Mouse (Mus musculus) thymus, adult 2 months (tissue): ENCODE results near the gene Gm47996.

Source experiments
- CTCF ChIP-seq: fragments of 200-500 bp; IDR thresholded peaks from 2 replicates; pipeline ENCODE4 v1.5.1; 2012; ENCODE audit warnings: mild to moderate bottlenecking, control low read depth, low read length, moderate library complexity, borderline replicate concordance; ENCODE audit not compliant: control insufficient read depth, poor library complexity, insufficient read depth; ENCODE audit errors: extremely low read depth
- POLR2A ChIP-seq: fragments of 200-500 bp; IDR thresholded peaks from 2 replicates; pipeline ENCODE4 v1.6.1; 2012; ENCODE audit warnings: mild to moderate bottlenecking, low read length, control low read depth, moderate library complexity; ENCODE audit not compliant: control insufficient read depth, poor library complexity, insufficient read depth; ENCODE audit errors: extremely low read depth

DNA sequence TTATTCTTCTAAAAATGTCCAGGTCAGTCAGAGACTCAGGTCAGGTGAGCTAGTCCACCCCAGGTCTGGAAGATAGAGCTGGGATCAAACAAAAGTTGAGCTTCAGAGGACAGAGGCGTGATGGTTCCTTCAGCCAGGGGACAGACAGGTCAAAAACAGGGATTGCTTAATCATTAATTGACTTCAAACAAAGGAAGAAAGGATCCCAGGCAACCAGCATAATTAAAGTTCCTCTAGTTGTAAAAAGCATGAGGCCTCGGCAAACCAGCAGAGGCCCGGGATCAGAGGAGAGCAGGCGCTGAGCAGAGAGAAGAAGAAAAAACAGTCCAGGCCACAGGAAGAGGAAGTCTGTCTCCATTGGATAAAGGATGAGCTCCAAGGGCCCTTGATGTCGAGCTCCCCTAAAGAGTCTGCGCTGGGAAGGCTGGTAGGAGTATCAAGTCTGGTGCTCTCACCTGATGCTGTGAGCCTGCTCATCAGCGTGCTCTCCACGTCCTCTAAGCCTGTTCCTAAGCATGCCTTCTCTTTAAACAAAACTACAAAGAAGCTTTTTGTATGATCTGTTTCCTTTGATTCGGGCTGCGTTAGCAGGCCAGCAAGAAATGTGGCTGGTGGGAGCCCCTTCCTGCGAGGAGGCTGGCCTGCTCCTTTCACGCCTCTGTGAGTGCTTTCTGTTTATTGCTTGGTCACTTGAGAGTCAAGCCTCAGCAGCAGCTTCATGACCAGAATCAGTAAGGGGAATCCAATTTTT lies 42.5 kb upstream of the Gm47996 start:
- TF ChIP-seq CTCF = no peak
- TF ChIP-seq POLR2A = no peak
